Mouse (Mus musculus): ENCODE results near the gene Chpt1.

Chpt1 gene

DNA sequence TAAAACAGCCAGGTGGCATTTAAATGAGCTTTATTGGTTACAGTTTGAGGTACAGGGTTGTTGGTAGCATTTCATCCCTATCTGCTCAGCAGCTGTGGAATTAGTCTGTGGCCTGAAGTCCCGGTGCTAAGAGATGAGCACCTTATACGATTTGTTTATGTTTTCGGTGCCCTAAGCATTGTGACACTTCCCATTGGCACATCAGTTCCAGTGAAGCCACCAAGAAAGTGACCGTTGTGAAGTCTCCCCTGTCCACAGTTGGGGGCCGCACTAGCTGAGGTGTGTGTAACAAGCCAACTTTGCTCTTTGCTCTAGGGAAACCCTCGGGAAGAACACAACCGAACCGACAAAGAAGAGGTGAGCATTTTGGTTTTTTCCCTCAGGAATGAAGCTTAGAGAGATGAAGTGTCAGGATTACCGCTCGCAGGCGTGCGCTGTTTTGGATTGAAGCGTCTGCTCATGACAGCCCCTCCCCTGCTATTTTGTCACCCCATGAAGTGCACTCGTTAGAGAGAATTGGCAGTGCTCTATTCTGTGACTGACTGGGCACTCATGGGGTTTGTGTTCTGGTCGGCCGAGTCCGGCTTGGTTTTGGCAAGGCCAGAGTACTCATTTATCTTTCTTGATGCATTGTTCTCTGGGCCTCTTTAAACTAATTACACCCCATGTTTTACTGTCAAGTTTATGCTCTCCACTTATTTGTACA, 91.4 kb downstream of the Chpt1 start:
- in situ Hi-C loops (cut with MboI; ENCODE audit: unreplicated experiment in 2 of 2): loop anchor here (25.0 kb wide), 4 partner anchors 1025 to 1700 kb away; partner anchors contain the start of genes Gas2l3 (in 1 of the 2), Hsp90b1 (in 1 of the 2) and Ttc41 (in 1 of the 2)

DNA sequence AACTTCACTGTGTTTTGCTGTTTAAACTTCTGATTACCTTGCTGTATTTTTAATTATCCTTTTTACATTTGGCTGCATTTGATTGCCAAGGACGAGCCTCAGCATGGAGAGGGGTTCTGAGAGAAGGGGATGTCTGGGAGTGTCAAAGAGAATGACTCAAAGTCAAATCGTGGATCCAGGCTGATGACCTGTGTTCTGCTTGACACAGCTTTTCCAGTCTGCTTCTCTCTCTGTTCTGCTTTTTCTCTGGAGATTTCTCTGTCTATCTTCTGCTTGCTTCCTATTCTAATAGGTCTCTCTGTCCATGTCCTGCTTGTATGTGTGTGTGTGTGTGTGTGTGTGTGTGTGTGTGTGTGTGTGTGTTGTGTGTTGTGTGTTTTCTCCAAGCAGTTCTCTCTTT, 94.1 kb downstream of the Chpt1 start:
- in situ Hi-C loops (cut with MboI; ENCODE audit: unreplicated experiment in 2 of 2): loop anchor here (10.0 to 25.0 kb wide), 5 partner anchors 1028 to 1697 kb away; partner anchors contain the start of genes Gas2l3 (in 1 of the 2), Hsp90b1 (in 1 of the 2) and Ttc41 (in 1 of the 2)

DNA sequence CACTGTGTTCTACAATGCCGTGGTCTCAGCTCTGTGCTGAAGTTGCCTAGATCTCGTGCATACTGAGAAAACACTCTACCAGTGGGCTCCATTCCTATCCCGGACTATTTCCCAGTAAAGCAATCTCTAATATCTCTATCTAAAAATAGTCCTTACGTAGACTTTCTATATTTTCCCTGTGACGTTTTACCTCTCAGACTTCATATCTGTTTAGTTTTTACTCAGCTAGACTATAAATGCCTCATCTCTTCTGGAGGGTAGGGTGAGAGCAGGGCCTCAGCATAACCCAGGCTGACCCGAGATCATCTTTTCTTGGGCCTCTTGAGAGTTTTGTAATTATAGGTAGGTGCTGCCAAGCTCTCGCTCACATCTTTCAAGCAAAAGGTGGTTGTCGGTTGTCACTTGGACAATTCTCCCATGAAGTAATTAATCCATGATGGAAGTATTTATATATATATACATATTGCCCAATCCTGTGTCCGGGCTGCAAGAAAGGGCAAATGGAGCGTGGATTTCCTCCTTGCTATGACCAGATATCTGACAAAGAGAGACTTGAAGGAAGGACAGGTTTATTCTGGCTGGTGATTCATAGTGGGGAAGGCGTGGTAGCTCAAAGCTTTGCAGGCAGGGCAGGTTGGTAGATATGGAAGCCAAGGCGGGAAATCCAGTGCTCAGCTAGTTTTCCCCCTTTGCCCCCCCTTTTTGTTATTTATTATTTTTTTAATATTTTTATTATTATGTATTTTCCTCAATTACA, 95.8 kb downstream of the Chpt1 start:
- in situ Hi-C loops (cut with MboI; ENCODE audit: unreplicated experiment in 2 of 2): loop anchor here (10.0 to 25.0 kb wide), 5 partner anchors 1029 to 1696 kb away; partner anchors contain the start of genes Gas2l3 (in 1 of the 2), Hsp90b1 (in 1 of the 2) and Ttc41 (in 1 of the 2)

DNA sequence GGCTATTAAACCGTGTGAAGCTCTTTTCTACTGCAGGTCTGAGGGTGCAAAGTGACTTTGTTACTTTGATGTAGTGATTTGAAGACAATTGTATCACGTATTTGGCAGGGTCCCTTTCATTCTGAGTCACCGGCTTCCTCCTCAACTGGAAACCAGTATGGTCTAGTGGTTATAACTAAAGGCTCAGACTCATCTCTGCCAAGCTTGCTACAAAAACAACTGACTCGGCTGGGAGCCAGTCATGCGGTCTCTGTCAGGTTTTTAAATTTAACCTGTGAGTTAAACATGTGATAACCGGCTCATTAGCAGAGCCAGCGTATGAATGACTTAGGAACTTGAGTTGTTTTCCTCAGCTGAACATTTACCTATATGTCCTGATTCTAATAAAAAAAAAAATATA, 98.1 kb downstream of the Chpt1 start:
- in situ Hi-C loops (cut with MboI; ENCODE audit: unreplicated experiment in 2 of 2): loop anchor here (10.0 to 25.0 kb wide), 5 partner anchors 1031 to 1694 kb away; partner anchors contain the start of genes Gas2l3 (in 1 of the 2), Hsp90b1 (in 1 of the 2) and Ttc41 (in 1 of the 2)

DNA sequence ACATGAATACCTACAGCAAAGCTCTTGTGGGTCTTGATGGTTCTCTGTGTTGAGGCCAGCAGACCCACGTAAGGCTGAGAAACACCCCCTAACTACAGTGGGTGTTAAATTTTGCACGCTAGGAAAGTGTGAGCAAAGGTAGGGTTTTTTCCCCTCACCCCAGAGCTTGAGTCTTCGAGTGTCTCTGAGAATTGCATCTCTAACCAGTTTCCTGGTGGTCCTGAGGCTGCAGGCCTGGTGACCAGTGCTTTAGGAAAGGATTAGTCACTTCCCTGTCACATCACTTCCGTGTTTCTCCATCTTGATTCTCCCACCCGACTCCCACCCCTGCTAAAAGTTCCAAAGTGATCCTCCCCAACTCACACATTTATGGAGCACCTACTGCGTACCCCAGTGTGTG, 99.7 kb downstream of the Chpt1 start:
- in situ Hi-C loops (cut with MboI; ENCODE audit: unreplicated experiment in 2 of 2): loop anchor here (10.0 to 25.0 kb wide), 5 partner anchors 1033 to 1692 kb away; partner anchors contain the start of genes Gas2l3 (in 1 of the 2), Hsp90b1 (in 1 of the 2) and Ttc41 (in 1 of the 2)

DNA sequence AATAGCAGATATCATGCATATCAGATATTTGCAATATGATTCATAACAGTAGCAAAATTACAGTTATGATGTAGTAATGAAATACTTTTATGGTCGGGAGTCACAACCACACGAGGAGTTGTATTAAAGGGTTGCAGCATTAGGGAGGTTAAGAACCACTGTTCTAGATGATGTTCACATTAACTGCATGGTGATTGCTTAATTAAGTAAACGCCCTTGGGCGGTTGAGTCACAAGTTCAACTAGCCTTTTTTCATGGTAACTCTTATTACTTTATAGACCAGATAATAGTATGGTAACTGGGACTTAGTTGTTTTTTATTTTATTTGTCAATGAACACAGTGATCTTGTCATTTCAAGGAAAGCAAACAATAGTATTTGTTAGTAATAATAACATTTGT, 100.9 kb downstream of the Chpt1 start:
- in situ Hi-C loops (cut with MboI; ENCODE audit: unreplicated experiment in 2 of 2): loop anchor here (10.0 to 25.0 kb wide), 5 partner anchors 1034 to 1691 kb away; partner anchors contain the start of genes Gas2l3 (in 1 of the 2), Hsp90b1 (in 1 of the 2) and Ttc41 (in 1 of the 2)
